Mouse (Mus musculus) stomach, embryonic 16.5 days (tissue): Measurements from ENCODE around the gene Tbc1d19. TPM values are rescaled to one million over a fixed set of nuclear protein-coding genes. Genes with fewer than 3 reads are reported as not detected.

Experiments
- ATAC-seq: fragments of 200-750 bp; cut with Nextera tagmentation; 2 replicates; pipeline ENCODE4 v1.8.0; 2017; ENCODE audit warnings: moderate number of reproducible peaks, moderate TSS enrichment; ENCODE audit not compliant: insufficient read depth, low FRiP score
- H3K27ac ChIP-seq: fragments of 300-500 bp; sonication (generic); 2 replicates; pipeline ENCODE4 v1.5.1; 2014; ENCODE audit warnings: low read length
- H3K27me3 ChIP-seq: fragments of 300-500 bp; sonication (generic); 2 replicates; pipeline ENCODE4 v1.6.1; 2014; ENCODE audit warnings: low read length, control low read depth, mixed read lengths; ENCODE audit not compliant: control insufficient read depth, insufficient read depth
- H3K36me3 ChIP-seq: fragments of 300-500 bp; sonication (generic); 2 replicates; pipeline ENCODE4 v1.6.1; 2014; ENCODE audit warnings: low read length; ENCODE audit not compliant: control insufficient read depth, insufficient read depth
- H3K4me1 ChIP-seq: fragments of 300-500 bp; sonication (generic); 2 replicates; pipeline ENCODE4 v1.6.1; 2014; ENCODE audit warnings: low read length, control low read depth, mixed read lengths; ENCODE audit not compliant: control insufficient read depth, insufficient read depth
- H3K4me2 ChIP-seq: fragments of 300-500 bp; sonication (generic); 2 replicates; pipeline ENCODE4 v1.6.1; 2014; ENCODE audit warnings: low read depth, low read length, mixed read lengths
- H3K4me3 ChIP-seq: fragments of 300-500 bp; sonication (generic); replicated peaks from 2 replicates; pipeline ENCODE4 v1.5.1; 2014; ENCODE audit warnings: mild to moderate bottlenecking, low read length
- H3K9ac ChIP-seq: fragments of 300-500 bp; sonication (generic); 2 replicates; pipeline ENCODE4 v1.6.1; 2014; ENCODE audit warnings: low read length
- H3K9me3 ChIP-seq: fragments of 300-500 bp; sonication (generic); replicated peaks from 2 replicates; pipeline ENCODE4 v1.6.1; 2016; ENCODE audit warnings: low read length, control low read depth; ENCODE audit not compliant: control insufficient read depth
- WGBS: fragments of 180-500 bp; shearing (Covaris S2); extraction: QIAGEN DNeasy Blood & Tissue Kit; methylation state at CpG from one replicate; pipeline ENCODE4 v1.1.7; 2014; 5-methylcytosine and 5-hydroxymethylcytosine counted together
- polyA plus RNA-seq: library from polyadenylated mRNA; unstranded; fragments of >200 nt; fragmentation: Nextera tagmentation; extraction: Ambion mirVana; gene quantifications from 2 replicates; pipeline ENCODE4 v1.2.1, GENCODE M21; 2015

Tbc1d19 gene
- polyA plus RNA-seq, 1 experiment from 2014 or later: 40.9 TPM

GRCm38 (mm10) chr5:53880724-53881123 is 71.3 kb downstream of the Tbc1d19 start:
- Histone ChIP-seq H3K27ac (no peak overlapping the region), H3K4me1 (peaks cover 3% of the 10 kb centered on the region; the same call in 1 of the 2 replicates), H3K4me3 (no peak overlapping the region), H3K9me3 (no peaks in the 10 kb centered on the region), H3K9ac (no peak overlapping the region), H3K4me2 (no peak overlapping the region), H3K36me3 (0 out of 2 replicates have a peak, but pooled peaks cover 3% of the 10 kb centered on the region), H3K27me3 (no peaks in the 10 kb centered on the region)
- no peak for ATAC-seq
- WGBS: 39% methylated on average over 4 of the region's 4 CpGs

- no peak overlapping the region for H3K9ac ChIP-seq
- H3K4me3 ChIP-seq: no peak overlapping the region
- H3K4me2 ChIP-seq: no peak overlapping the region
- H3K27me3 ChIP-seq: no peaks in the 10 kb centered on the region
- H3K27ac ChIP-seq: no peak overlapping the region
- H3K4me1 ChIP-seq: peaks cover 3% of the 10 kb centered on the region; the same call in 1 of the 2 replicates
- H3K36me3 ChIP-seq: 0 out of 2 replicates have a peak, but pooled peaks cover 3% of the 10 kb centered on the region
- 63% methylated on average over 4 of the region's 4 CpGs for WGBS
- ATAC-seq: no peak
- no peaks in the 10 kb centered on the region for H3K9me3 ChIP-seq
Measured at GRCm38 (mm10) chr5:53881381-53881990, 72.1 kb downstream of the Tbc1d19 start.

- H3K4me3 ChIP-seq: no peak overlapping the region
- no peaks in the 10 kb centered on the region for H3K27me3 ChIP-seq
- H3K9me3 ChIP-seq: no peaks in the 10 kb centered on the region
- H3K4me1 ChIP-seq: no peaks in the 10 kb centered on the region
- H3K36me3 ChIP-seq: no peaks in the 10 kb centered on the region
- H3K27ac ChIP-seq: no peak overlapping the region
- no peak for ATAC-seq
- H3K9ac ChIP-seq: no peak overlapping the region
- WGBS: 72% methylated on average over 9 of the region's 9 CpGs
- H3K4me2 ChIP-seq: no peak overlapping the region
Measured at GRCm38 (mm10) chr5:53901406-53901805, 92.0 kb downstream of the Tbc1d19 start.

- Histone ChIP-seq H3K36me3 (no peaks in the 10 kb centered on the region), H3K27ac (no peak overlapping the region), H3K4me1 (no peaks in the 10 kb centered on the region), H3K4me3 (no peak overlapping the region), H3K4me2 (no peak overlapping the region), H3K27me3 (no peaks in the 10 kb centered on the region), H3K9me3 (no peaks in the 10 kb centered on the region), H3K9ac (no peak overlapping the region)
- ATAC-seq: no peak
- WGBS: 45% methylated on average over 3 of the region's 3 CpGs
Measured at GRCm38 (mm10) chr5:53902757-53903156, 93.4 kb downstream of the Tbc1d19 start.

- Histone ChIP-seq H3K9me3 (no peaks in the 10 kb centered on the region), H3K36me3 (no peaks in the 10 kb centered on the region), H3K27me3 (no peaks in the 10 kb centered on the region), H3K4me3 (no peak overlapping the region), H3K4me2 (no peak overlapping the region), H3K4me1 (no peaks in the 10 kb centered on the region), H3K9ac (no peak overlapping the region), H3K27ac (no peak overlapping the region)
- WGBS: 86% methylated on average over 3 of the region's 3 CpGs
- no peak for ATAC-seq
Measured at GRCm38 (mm10) chr5:53909201-53909600, 99.8 kb downstream of the Tbc1d19 start.

- H3K4me1 ChIP-seq: no peaks in the 10 kb centered on the region
Measured at GRCm38 (mm10) chr5:53920416-53920815, 111.0 kb downstream of the Tbc1d19 start.

GRCm38 (mm10) chr5:53922149-53922904 is 112.9 kb downstream of the Tbc1d19 start:
- Histone ChIP-seq H3K36me3 (no peaks in the 10 kb centered on the region), H3K4me2 (no peak overlapping the region)
- no peak for ATAC-seq

More at GRCm38 (mm10) chr5:53920416-53920815, 111.0 kb downstream of the Tbc1d19 start:
- Histone ChIP-seq H3K9me3 (no peaks in the 10 kb centered on the region), H3K27ac (peak overlapping the region; percentile 17; the same call in 1 of the 2 replicates), H3K27me3 (no peaks in the 10 kb centered on the region), H3K36me3 (no peaks in the 10 kb centered on the region), H3K9ac (no peak overlapping the region), H3K4me2 (no peak overlapping the region), H3K4me3 (no peak overlapping the region)
- 93% methylated on average over 2 of the region's 2 CpGs for WGBS
- ATAC-seq: no peak

GRCm38 (mm10) chr5:53924005-53924404 is 114.6 kb downstream of the Tbc1d19 start:
- no peaks in the 10 kb centered on the region for H3K9me3 ChIP-seq
- H3K9ac ChIP-seq: no peak overlapping the region
- no peak overlapping the region for H3K27ac ChIP-seq
- no peak for ATAC-seq
- H3K36me3 ChIP-seq: no peaks in the 10 kb centered on the region
- no peak overlapping the region for H3K4me3 ChIP-seq
- H3K4me2 ChIP-seq: no peak overlapping the region
- no peaks in the 10 kb centered on the region for H3K27me3 ChIP-seq
- 59% methylated on average over 4 of the region's 4 CpGs for whole genome bisulfite sequencing
- peaks cover 7% of the 10 kb centered on the region for H3K4me1 ChIP-seq

More at GRCm38 (mm10) chr5:53922149-53922904, 112.9 kb downstream of the Tbc1d19 start:
- no peak overlapping the region for H3K9ac ChIP-seq
- no peak overlapping the region for H3K27ac ChIP-seq
- no peaks in the 10 kb centered on the region for H3K27me3 ChIP-seq
- H3K9me3 ChIP-seq: no peaks in the 10 kb centered on the region
- no peak overlapping the region for H3K4me3 ChIP-seq
- 0 out of 2 replicates have a peak, but pooled peaks cover 5% of the 10 kb centered on the region for H3K4me1 ChIP-seq
- 71% methylated on average over 10 of the region's 10 CpGs for WGBS

- Histone ChIP-seq H3K27ac (no peak overlapping the region), H3K27me3 (no peaks in the 10 kb centered on the region), H3K36me3 (no peaks in the 10 kb centered on the region), H3K9ac (no peak overlapping the region), H3K4me3 (no peak overlapping the region), H3K4me1 (peaks cover 15% of the 10 kb centered on the region), H3K9me3 (no peaks in the 10 kb centered on the region), H3K4me2 (no peak overlapping the region)
- ATAC-seq: no peak
- 43% methylated on average over 11 of the region's 11 CpGs for WGBS
Measured at GRCm38 (mm10) chr5:53926301-53926855, 117.0 kb downstream of the Tbc1d19 start.
